8 mouse cellular contexts compared by ENCODE assay signal in genomic region chr4:126967241-126967863, GRCm38 (mm10). TPM values are rescaled to one million over a fixed set of nuclear protein-coding genes. Genes with fewer than 3 reads are reported as not detected.
A peak's percentile ranks its signal among the peaks of the same experiment; 100 is the strongest.
DNase-seq lines count a peak whose midpoint lies in the region; ATAC-seq and TF ChIP-seq lines count a peak whose summit lies in the region.

No protein-coding gene starts in this region.

- peak; percentile 37; the same call in 1 of the 2 replicates for ATAC-seq in erythroid progenitor cell, adult 5-6 weeks (replicated peaks; ENCODE audit: low FRiP score, poor library complexity, severe bottlenecking)
- ATAC-seq in limb, embryonic 11.5 days (ENCODE audit: insufficient number of reproducible peaks, low FRiP score, low TSS enrichment, low read depth): peak; percentile 33
- ATAC-seq in stomach, postnatal 0 days (ENCODE audit: low FRiP score, low TSS enrichment): peak; percentile 55

- peak; percentile 21 for DNase-seq in gastrocnemius, adult 2 months
- no peak for DNase-seq in gastrocnemius, adult 8-10 months (ENCODE audit: low spot score in 2 of 2)
- peak; percentile 52 for DNase-seq in hindbrain, embryonic 10.5 days (ENCODE audit: low spot score)
- peak; percentile 55 for DNase-seq in limb, embryonic 11.5 days (ENCODE audit: low spot score)
- peak; percentile 58 for DNase-seq in midbrain, embryonic 10.5 days (ENCODE audit: low spot score)
- peak; percentile 50 for DNase-seq in stomach, postnatal 0 days (ENCODE audit: low spot score)

- H3K9me3 ChIP-seq in hindbrain, embryonic 10.5 days: no peaks in the 10 kb centered on the region
- H3K9me3 ChIP-seq in limb, embryonic 11.5 days (ENCODE audit: control insufficient read depth, low read length): no peaks in the 10 kb centered on the region
- no peaks in the 10 kb centered on the region for H3K9me3 ChIP-seq in midbrain, embryonic 10.5 days (replicated peaks)
- no peaks in the 10 kb centered on the region for H3K9me3 ChIP-seq in stomach, postnatal 0 days (ENCODE audit: control insufficient read depth, low read length)

- H3K4me3 ChIP-seq in gastrocnemius, adult 2 months: peak overlapping the region; percentile 91
- peak overlapping the region; percentile 72 for H3K4me3 ChIP-seq in bone marrow macrophage, adult 2 months (ENCODE audit: insufficient read depth, low read length)
- H3K4me3 ChIP-seq in hindbrain, embryonic 10.5 days: peak overlapping the region; percentile 98
- peak overlapping the region; percentile 78 for H3K4me3 ChIP-seq in limb, embryonic 11.5 days (ENCODE audit: low read depth, low read length)
- H3K4me3 ChIP-seq in midbrain, embryonic 10.5 days: peak overlapping the region; percentile 94
- H3K4me3 ChIP-seq in stomach, postnatal 0 days (ENCODE audit: low read depth, low read length): peak overlapping the region; percentile 98

- H3K27me3 ChIP-seq in hindbrain, embryonic 10.5 days (ENCODE audit: insufficient read depth, poor library complexity, severe bottlenecking): no peaks in the 10 kb centered on the region
- no peaks in the 10 kb centered on the region for H3K27me3 ChIP-seq in limb, embryonic 11.5 days (ENCODE audit: control insufficient read depth, insufficient read depth, low read length)
- no peaks in the 10 kb centered on the region for H3K27me3 ChIP-seq in midbrain, embryonic 10.5 days (ENCODE audit: low read depth, poor library complexity, severe bottlenecking)
- no peaks in the 10 kb centered on the region for H3K27me3 ChIP-seq in stomach, postnatal 0 days (ENCODE audit: control insufficient read depth, insufficient read depth, low read length)

- WGBS in hindbrain, embryonic 10.5 days: 1% methylated on average over 19 of the region's 53 CpGs
- 1% methylated on average over 24 of the region's 53 CpGs for WGBS in limb, embryonic 11.5 days
- WGBS in midbrain, embryonic 10.5 days: 2% methylated on average over 27 of the region's 53 CpGs
- 0% methylated on average over 10 of the region's 53 CpGs for WGBS in stomach, postnatal 0 days

- no peak for TF ChIP-seq EP300 in stomach, postnatal 0 days (optimal IDR thresholded peaks at IDR 0.05)

- peaks cover 3% of the 10 kb centered on the region; the same call in 1 of the 2 replicates for H3K4me1 ChIP-seq in bone marrow macrophage, adult 2 months (ENCODE audit: control insufficient read depth, insufficient read depth, low read length)
- peaks cover 13% of the 10 kb centered on the region for H3K4me1 ChIP-seq in hindbrain, embryonic 10.5 days (replicated peaks)
- H3K4me1 ChIP-seq in limb, embryonic 11.5 days (ENCODE audit: control insufficient read depth, insufficient read depth, low read length): no peaks in the 10 kb centered on the region
- H3K4me1 ChIP-seq in midbrain, embryonic 10.5 days: peaks cover 13% of the 10 kb centered on the region
- no peaks in the 10 kb centered on the region for H3K4me1 ChIP-seq in stomach, postnatal 0 days (replicated peaks; ENCODE audit: control insufficient read depth, insufficient read depth)

- H3K4me2 ChIP-seq in limb, embryonic 11.5 days (ENCODE audit: low read depth, severe bottlenecking): peak overlapping the region; percentile 71
- H3K4me2 ChIP-seq in stomach, postnatal 0 days (replicated peaks; ENCODE audit: low read depth): peak overlapping the region; percentile 61

- peak overlapping the region; percentile 91 for H3K9ac ChIP-seq in limb, embryonic 11.5 days (ENCODE audit: low read length)
- peak overlapping the region; percentile 98 for H3K9ac ChIP-seq in stomach, postnatal 0 days (ENCODE audit: low read length)

- no peak for TF ChIP-seq CTCF in gastrocnemius, adult 2 months (IDR thresholded peaks at IDR 0.05)
- no peak for TF ChIP-seq CTCF in bone marrow macrophage, adult 2 months (IDR thresholded peaks at IDR 0.05; ENCODE audit: low read depth, low read length)
- no peak for TF ChIP-seq CTCF in stomach, postnatal 0 days (IDR thresholded peaks at IDR 0.05; ENCODE audit: low read depth)

- H3K27ac ChIP-seq in gastrocnemius, adult 2 months: peak overlapping the region; percentile 88
- H3K27ac ChIP-seq in bone marrow macrophage, adult 2 months (ENCODE audit: insufficient read depth, low read depth, low read length): peak overlapping the region; percentile 47
- peak overlapping the region; percentile 100 for H3K27ac ChIP-seq in hindbrain, embryonic 10.5 days
- H3K27ac ChIP-seq in limb, embryonic 11.5 days (replicated peaks; ENCODE audit: low read depth, low read length): peak overlapping the region; percentile 89
- peak overlapping the region; percentile 99 for H3K27ac ChIP-seq in midbrain, embryonic 10.5 days (replicated peaks)
- peak overlapping the region; percentile 96 for H3K27ac ChIP-seq in stomach, postnatal 0 days (replicated peaks)

- intact Hi-C loops in gastrocnemius, adult 2 months (cut with DNase I): loop anchor here (5.0 kb wide), 1 partner anchor 55 kb away; the partner anchor contains the start of gene Sfpq

- no peak for TF ChIP-seq POLR2A in bone marrow macrophage, adult 2 months (IDR thresholded peaks at IDR 0.05; ENCODE audit: borderline replicate concordance, low read depth, low read length)

- peaks cover 5% of the 10 kb centered on the region; the same call in 1 of the 2 replicates for H3K36me3 ChIP-seq in hindbrain, embryonic 10.5 days
- H3K36me3 ChIP-seq in limb, embryonic 11.5 days (ENCODE audit: control insufficient read depth, insufficient read depth, low read length): no peaks in the 10 kb centered on the region
- peaks cover 13% of the 10 kb centered on the region for H3K36me3 ChIP-seq in midbrain, embryonic 10.5 days
- no peaks in the 10 kb centered on the region for H3K36me3 ChIP-seq in stomach, postnatal 0 days (ENCODE audit: control insufficient read depth, insufficient read depth, low read length)

RNA-seq across cellular contexts. Expression of gene Zmym4, which starts 0.6 kb away (rescaled TPM):
- 10 to 100 TPM; 18.0 to 19.8 TPM for total RNA-seq in gastrocnemius, adult 2 months (2021)
- 10 to 100 TPM; 14.4 to 22.6 (median 17.8) TPM for total RNA-seq in gastrocnemius, adult 8-10 months (2022)
- polyA plus RNA-seq in bone marrow macrophage, adult 2 months (2012; ENCODE audit: insufficient read depth, insufficient read length, missing spikeins): 18.5 and 18.9 TPM in 2 replicates
- total RNA-seq in erythroid progenitor cell, adult 5-6 weeks (2015; ENCODE audit: low replicate concordance): 0.84 and 4.7 TPM in 2 replicates
- 2.2 and 13.5 TPM in 2 replicates for total RNA-seq in erythroid progenitor cell, adult 5-6 weeks (2017; ENCODE audit: low replicate concordance)
- polyA plus RNA-seq in hindbrain, embryonic 10.5 days (2016; fragmentation: Nextera tagmentation; extraction: Ambion mirVana): 24.3 and 27.3 TPM in 2 replicates
- polyA plus RNA-seq in limb, embryonic 11.5 days (2014; fragmentation: Nextera tagmentation; extraction: Ambion mirVana): 21.7 and 31.2 TPM in 2 replicates
- 25.1 and 27.2 TPM in 2 replicates for polyA plus RNA-seq in midbrain, embryonic 10.5 days (2016; fragmentation: Nextera tagmentation; extraction: Ambion mirVana)
- polyA plus RNA-seq in stomach, postnatal 0 days (2015; fragmentation: Nextera tagmentation; extraction: Ambion mirVana): 6.7 and 7.1 TPM in 2 replicates

RNA-seq across cellular contexts. Expression of gene Sfpq, which starts 53.8 kb away (rescaled TPM):
- total RNA-seq in gastrocnemius, adult 2 months (2021): 10 to 100 TPM; 63.4 to 83.0 TPM
- total RNA-seq in gastrocnemius, adult 8-10 months (2022): 10 to 100 TPM; 30.0 to 47.7 (median 40.3) TPM
- polyA plus RNA-seq in bone marrow macrophage, adult 2 months (2012; ENCODE audit: insufficient read depth, insufficient read length, missing spikeins): 229 and 243 TPM in 2 replicates
- 346 and 537 TPM in 2 replicates for total RNA-seq in erythroid progenitor cell, adult 5-6 weeks (2015; ENCODE audit: low replicate concordance)
- total RNA-seq in erythroid progenitor cell, adult 5-6 weeks (2017; ENCODE audit: low replicate concordance): 851 and 884 TPM in 2 replicates
- polyA plus RNA-seq in hindbrain, embryonic 10.5 days (2016; fragmentation: Nextera tagmentation; extraction: Ambion mirVana): 103 and 116 TPM in 2 replicates
- 161 and 180 TPM in 2 replicates for polyA plus RNA-seq in limb, embryonic 11.5 days (2014; fragmentation: Nextera tagmentation; extraction: Ambion mirVana)
- 108 and 110 TPM in 2 replicates for polyA plus RNA-seq in midbrain, embryonic 10.5 days (2016; fragmentation: Nextera tagmentation; extraction: Ambion mirVana)
- polyA plus RNA-seq in stomach, postnatal 0 days (2015; fragmentation: Nextera tagmentation; extraction: Ambion mirVana): 41.5 and 42.9 TPM in 2 replicates

Comparison
In these comparisons a context has a peak if more than half of its experiments do, and no peak if none do; other contexts are left out.
1. DNase-seq: peak in gastrocnemius, adult 2 months (single experiment), hindbrain, embryonic 10.5 days (single experiment), limb, embryonic 11.5 days (single experiment), midbrain, embryonic 10.5 days (single experiment) and stomach, postnatal 0 days (single experiment); none in gastrocnemius, adult 8-10 months (0 of 2).
2. H3K27ac ChIP-seq: peak in every context shown above with its lines; median percentile 100 in hindbrain, embryonic 10.5 days; 99 in midbrain, embryonic 10.5 days; 96 in stomach, postnatal 0 days; 89 in limb, embryonic 11.5 days; 88 in gastrocnemius, adult 2 months; 47 in bone marrow macrophage, adult 2 months.
3. Peak in every context shown above with its lines, with median percentiles within 50 percentile points of each other: H3K4me3 ChIP-seq and ATAC-seq.